Mouse (Mus musculus) liver, adult 2 months (tissue): ENCODE measurements around the gene Xlr5a. TPM values are rescaled to one million over a fixed set of nuclear protein-coding genes. Genes with fewer than 3 reads are reported as not detected.

Experiments
- DNase-seq: peaks from one replicate; pipeline ENCODE4 v3.0.0-alpha.2; 2011; ENCODE audit warnings: low read depth, low spot score; ENCODE audit errors: extremely low read depth
- H3K27ac ChIP-seq: fragments of 200-500 bp; replicated peaks from 2 replicates; pipeline ENCODE4 v1.5.1; 2012; ENCODE audit warnings: low read depth, mild to moderate bottlenecking, control low read depth, inconsistent platforms, low read length; ENCODE audit not compliant: insufficient read depth
- H3K27me3 ChIP-seq: fragments of 200-500 bp; 2 replicates; pipeline ENCODE4 v1.6.1; 2012; ENCODE audit warnings: mild to moderate bottlenecking, moderate library complexity, low read length, inconsistent platforms; ENCODE audit not compliant: control insufficient read depth, insufficient read depth
- H3K36me3 ChIP-seq: fragments of 200-500 bp; 2 replicates; pipeline ENCODE4 v1.6.1; 2012; ENCODE audit warnings: low read length, inconsistent platforms; ENCODE audit not compliant: control insufficient read depth, insufficient read depth
- H3K4me1 ChIP-seq: fragments of 200-500 bp; 2 replicates; pipeline ENCODE4 v1.6.1; 2011; ENCODE audit warnings: low read length; ENCODE audit not compliant: control insufficient read depth, insufficient read depth
- H3K4me3 ChIP-seq: fragments of 200-500 bp; 2 replicates; pipeline ENCODE4 v1.5.1; 2011; ENCODE audit warnings: low read depth, mild to moderate bottlenecking, control low read depth, low read length, moderate library complexity; ENCODE audit not compliant: insufficient read depth
- H3K79me2 ChIP-seq: fragments of 200-500 bp; 2 replicates; pipeline ENCODE4 v1.6.1; 2012; ENCODE audit warnings: inconsistent platforms, mild to moderate bottlenecking, low read length, moderate library complexity; ENCODE audit not compliant: control insufficient read depth, insufficient read depth
- H3K9ac ChIP-seq: fragments of 200-500 bp; 2 replicates; pipeline ENCODE4 v1.6.1; 2012; ENCODE audit warnings: low read depth, mild to moderate bottlenecking, control low read depth, inconsistent platforms, low read length
- CTCF ChIP-seq: fragments of 200-500 bp; IDR thresholded peaks from 2 replicates; pipeline ENCODE4 v1.5.1; 2011; ENCODE audit warnings: low read depth, low read length, control low read depth
- POLR2A ChIP-seq: fragments of 200-500 bp; IDR thresholded peaks from 2 replicates; pipeline ENCODE4 v1.6.1; 2011; ENCODE audit warnings: low read length, control low read depth; ENCODE audit not compliant: insufficient read depth; ENCODE audit errors: extremely low read depth
- WGBS: fragments of 180-500 bp; shearing (Covaris S2); methylation state at CpG from one replicate; pipeline ENCODE4 v1.1.7; 2018; 5-methylcytosine and 5-hydroxymethylcytosine counted together
- polyA plus RNA-seq: library from polyadenylated mRNA; depleted of rRNA; stranded (reverse); fragments of >200 nt; gene quantifications from 2 replicates; pipeline ENCODE4 v1.2.3, GENCODE M21; 2012; rRNA removed
- total RNA-seq: library from RNA; depleted of rRNA; stranded (reverse); fragments of >200 nt; gene quantifications from 2 replicates; pipeline ENCODE4 v1.2.3, GENCODE M21; 2014; rRNA removed

Gene Xlr5a
- total and polyA plus RNA-seq, 2 experiments: not detected

- DNase-seq: no peak
- H3K9ac ChIP-seq: no peak within 1 kb of the TSS
- no peaks in the 10 kb centered on the region for H3K27me3 ChIP-seq
- no peaks in the 10 kb centered on the region for H3K36me3 ChIP-seq
- TF ChIP-seq CTCF (no peak), POLR2A (no peak)
- WGBS: 30% methylated on average over 6 of the region's 7 CpGs
- H3K4me1 ChIP-seq: no peaks in the 10 kb centered on the region
- no peak within 1 kb of the TSS for H3K27ac ChIP-seq
- no peak within 1 kb of the TSS for H3K4me3 ChIP-seq
- H3K79me2 ChIP-seq: no peaks in the 10 kb centered on the region
Measured at GRCm38 (mm10) chrX:73064415-73064793, 228.4 kb downstream of the Xlr5a start, which contains the start of gene Pnma3. TSS of gene Pnma3 (plus strand) at chrX:73064787.

DNA sequence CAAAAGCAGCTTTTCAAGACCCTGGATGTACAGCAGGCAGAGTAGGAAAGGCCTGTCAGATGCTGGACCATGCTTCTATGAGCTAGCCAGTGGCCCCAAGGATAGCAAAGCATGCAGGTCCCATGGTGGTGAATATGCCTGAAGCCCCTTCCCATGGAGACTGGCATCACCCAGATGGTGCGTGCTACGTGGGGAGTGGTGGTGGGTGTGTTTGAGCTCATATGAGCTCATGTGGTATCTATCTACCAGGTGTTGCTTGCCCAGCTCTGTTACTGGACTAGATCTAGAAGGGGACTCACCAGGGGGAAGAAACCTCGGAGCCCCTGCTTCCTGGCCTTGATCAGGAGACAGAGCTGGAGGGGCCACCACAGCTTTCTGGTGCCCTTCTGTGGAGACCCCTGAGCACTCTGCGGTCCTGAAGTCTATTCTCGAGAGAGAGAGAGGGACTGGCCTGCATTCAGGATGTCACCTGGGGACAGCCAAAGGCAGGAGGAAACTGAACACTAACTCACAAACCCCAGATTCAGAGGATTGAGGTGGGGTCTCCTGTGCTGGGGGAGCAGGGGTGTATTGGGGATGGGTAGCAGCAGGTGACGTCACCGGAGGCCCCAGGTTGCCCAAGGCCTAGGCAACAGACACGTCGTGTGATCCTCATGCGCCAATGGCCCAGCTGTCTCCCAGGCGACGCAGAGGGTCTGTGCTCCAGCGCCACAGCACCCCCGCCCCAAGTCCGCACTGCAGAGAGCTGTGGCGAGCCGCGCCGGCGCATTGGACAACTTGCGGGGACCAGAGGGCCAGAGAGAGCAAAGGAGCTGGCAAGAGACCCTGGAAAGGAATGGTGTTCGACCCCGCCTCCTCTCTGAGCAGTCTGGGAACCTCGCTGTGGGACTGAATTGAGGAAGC is 229.0 kb downstream of the Xlr5a start:
- no peaks in the 10 kb centered on the region for H3K79me2 ChIP-seq
- WGBS: 44% methylated on average over 24 of the region's 24 CpGs
- H3K27ac ChIP-seq: no peak overlapping the region
- H3K36me3 ChIP-seq: no peaks in the 10 kb centered on the region
- no peak overlapping the region for H3K9ac ChIP-seq
- DNase-seq: no peak
- no peaks in the 10 kb centered on the region for H3K27me3 ChIP-seq
- H3K4me3 ChIP-seq: no peak overlapping the region
- no peaks in the 10 kb centered on the region for H3K4me1 ChIP-seq
- TF ChIP-seq POLR2A (no peak), CTCF (no peak)

GRCm38 (mm10) chrX:73062323-73062722 is 230.5 kb downstream of the Xlr5a start:
- TF ChIP-seq CTCF: no peak
- no peak for TF ChIP-seq POLR2A
- H3K4me1 ChIP-seq: no peaks in the 10 kb centered on the region
- H3K9ac ChIP-seq: no peak overlapping the region
- no peaks in the 10 kb centered on the region for H3K79me2 ChIP-seq
- no peak overlapping the region for H3K4me3 ChIP-seq
- H3K36me3 ChIP-seq: no peaks in the 10 kb centered on the region
- no peak overlapping the region for H3K27ac ChIP-seq
- H3K27me3 ChIP-seq: no peaks in the 10 kb centered on the region
- no peak for DNase-seq
- 52% methylated on average over 5 of the region's 5 CpGs for WGBS

DNA sequence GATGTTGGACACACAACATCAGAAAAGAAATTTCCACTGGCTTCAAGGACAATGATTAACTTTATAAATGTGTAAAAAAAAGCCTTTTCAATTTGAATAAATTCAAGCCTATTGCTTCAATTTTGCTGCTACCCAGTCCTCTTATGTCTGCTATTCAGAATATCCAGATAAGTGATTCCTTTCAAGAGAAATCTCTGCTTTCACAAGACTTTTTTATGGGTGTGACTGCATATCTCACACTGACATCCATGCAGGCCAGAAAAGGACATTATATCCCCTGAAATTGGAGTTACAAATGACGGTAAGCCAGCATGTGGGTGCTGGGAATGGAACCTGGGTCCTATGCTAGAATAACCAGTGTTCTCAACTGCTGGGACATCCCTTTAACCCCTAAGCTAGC is 231.2 kb downstream of the Xlr5a start:
- no peaks in the 10 kb centered on the region for H3K79me2 ChIP-seq
- no peaks in the 10 kb centered on the region for H3K4me1 ChIP-seq
- H3K4me3 ChIP-seq: no peak overlapping the region
- H3K36me3 ChIP-seq: no peaks in the 10 kb centered on the region
- WGBS: 85% methylated on average over 1 of the region's 1 CpGs
- H3K9ac ChIP-seq: no peak overlapping the region
- H3K27ac ChIP-seq: no peak overlapping the region
- no peak for DNase-seq
- no peaks in the 10 kb centered on the region for H3K27me3 ChIP-seq
- TF ChIP-seq CTCF: no peak
- TF ChIP-seq POLR2A: no peak

Other genes starting within 250 kb of the Xlr5a start
- gene Pnma3, start 228.2 kb downstream of the Xlr5a start, total RNA-seq: not detected in 2 replicates
- not detected in 2 replicates for gene Pnma3, start 228.2 kb downstream of the Xlr5a start, polyA plus RNA-seq
- 0.37 and 1.1 TPM in 2 replicates for gene Xlr4a, start 210.5 kb downstream of the Xlr5a start, total RNA-seq
- gene Xlr4a, start 210.5 kb downstream of the Xlr5a start, polyA plus RNA-seq: not detected in 2 replicates
- gene Xlr3a, start 195.9 kb downstream of the Xlr5a start, total RNA-seq: 5.8 and 8.3 TPM in 2 replicates
- 1.4 TPM in 1 of 2 replicates, not detected in the other for gene Xlr3a, start 195.9 kb downstream of the Xlr5a start, polyA plus RNA-seq
- 0.13 TPM in 1 of 2 replicates, not detected in the other for gene Gm14685, start 175.9 kb downstream of the Xlr5a start, total RNA-seq
- gene Gm14685, start 175.9 kb downstream of the Xlr5a start, polyA plus RNA-seq: not detected in 2 replicates
- gene Xlr5b, start 144.2 kb downstream of the Xlr5a start, total RNA-seq: not detected in 2 replicates
- not detected in 2 replicates for gene Xlr5b, start 144.2 kb downstream of the Xlr5a start, polyA plus RNA-seq
- gene DXBay18, start 143.5 kb downstream of the Xlr5a start, total RNA-seq: not detected in 2 replicates
- not detected in 2 replicates for gene DXBay18, start 143.5 kb downstream of the Xlr5a start, polyA plus RNA-seq
- gene Spin2d, start 116.0 kb downstream of the Xlr5a start, total RNA-seq: not detected in 2 replicates
- not detected in 2 replicates for gene Spin2d, start 116.0 kb downstream of the Xlr5a start, polyA plus RNA-seq
- 0.54 TPM in 1 of 2 replicates, not detected in the other for gene Xlr3b, start 100.8 kb downstream of the Xlr5a start, total RNA-seq
- not detected in 2 replicates for gene Xlr3b, start 100.8 kb downstream of the Xlr5a start, polyA plus RNA-seq
- 0.27 TPM in 1 of 2 replicates, not detected in the other for gene Xlr4b, start 78.6 kb downstream of the Xlr5a start, total RNA-seq
- gene Xlr4b, start 78.6 kb downstream of the Xlr5a start, polyA plus RNA-seq: 0.07 TPM in 1 of 2 replicates, not detected in the other
- gene F8a, start 64.7 kb downstream of the Xlr5a start, total RNA-seq: 3.2 and 3.6 TPM in 2 replicates
- gene F8a, start 64.7 kb downstream of the Xlr5a start, polyA plus RNA-seq: 7.1 and 8.0 TPM in 2 replicates
- 0.28 and 0.40 TPM in 2 replicates for gene Xlr4c, start 49.8 kb downstream of the Xlr5a start, total RNA-seq
- gene Xlr4c, start 49.8 kb downstream of the Xlr5a start, polyA plus RNA-seq: not detected in 2 replicates
- not detected in 2 replicates for gene Xlr3c, start 27.6 kb downstream of the Xlr5a start, total RNA-seq
- gene Xlr3c, start 27.6 kb downstream of the Xlr5a start, polyA plus RNA-seq: not detected in 2 replicates
- gene Xlr5c, start within 50 bp of the Xlr5a start, total RNA-seq: not detected in 2 replicates
- gene Xlr5c, start within 50 bp of the Xlr5a start, polyA plus RNA-seq: not detected in 2 replicates
- not detected in 2 replicates for gene Gm45015, start 43.9 kb upstream of the Xlr5a start, total RNA-seq
- gene Gm45015, start 43.9 kb upstream of the Xlr5a start, polyA plus RNA-seq: not detected in 2 replicates
- 7.3 and 12.6 TPM in 2 replicates for gene Zfp275, start 49.6 kb upstream of the Xlr5a start, total RNA-seq
- gene Zfp275, start 49.6 kb upstream of the Xlr5a start, polyA plus RNA-seq: 3.7 and 5.7 TPM in 2 replicates
- not detected in 2 replicates for gene Gm18336, start 105.8 kb upstream of the Xlr5a start, total RNA-seq
- not detected in 2 replicates for gene Gm18336, start 105.8 kb upstream of the Xlr5a start, polyA plus RNA-seq
- gene Zfp92, start 118.1 kb upstream of the Xlr5a start, total RNA-seq: not detected in 2 replicates
- gene Zfp92, start 118.1 kb upstream of the Xlr5a start, polyA plus RNA-seq: not detected in 2 replicates
- gene Trex2, start 142.4 kb upstream of the Xlr5a start, total RNA-seq: not detected in 2 replicates
- not detected in 2 replicates for gene Trex2, start 142.4 kb upstream of the Xlr5a start, polyA plus RNA-seq
- 12.9 and 15.5 TPM in 2 replicates for gene Haus7, start 166.1 kb upstream of the Xlr5a start, total RNA-seq
- gene Haus7, start 166.1 kb upstream of the Xlr5a start, polyA plus RNA-seq: 11.2 and 12.8 TPM in 2 replicates
- gene Bgn, start 190.6 kb upstream of the Xlr5a start, total RNA-seq: 27.1 and 47.0 TPM in 2 replicates
- 71.9 and 78.9 TPM in 2 replicates for gene Bgn, start 190.6 kb upstream of the Xlr5a start, polyA plus RNA-seq
- gene Atp2b3, start 210.1 kb upstream of the Xlr5a start, total RNA-seq: 0.07 TPM in 1 of 2 replicates, not detected in the other
- gene Atp2b3, start 210.1 kb upstream of the Xlr5a start, polyA plus RNA-seq: not detected in 2 replicates